Mouse (Mus musculus): ENCODE results near the gene Cit. TPM values are rescaled to one million over a fixed set of nuclear protein-coding genes. Genes with fewer than 3 reads are reported as not detected.

Gene Cit
- polyA plus RNA-seq, 1 experiment from 2014 or later, result 34.1 TPM

DNA sequence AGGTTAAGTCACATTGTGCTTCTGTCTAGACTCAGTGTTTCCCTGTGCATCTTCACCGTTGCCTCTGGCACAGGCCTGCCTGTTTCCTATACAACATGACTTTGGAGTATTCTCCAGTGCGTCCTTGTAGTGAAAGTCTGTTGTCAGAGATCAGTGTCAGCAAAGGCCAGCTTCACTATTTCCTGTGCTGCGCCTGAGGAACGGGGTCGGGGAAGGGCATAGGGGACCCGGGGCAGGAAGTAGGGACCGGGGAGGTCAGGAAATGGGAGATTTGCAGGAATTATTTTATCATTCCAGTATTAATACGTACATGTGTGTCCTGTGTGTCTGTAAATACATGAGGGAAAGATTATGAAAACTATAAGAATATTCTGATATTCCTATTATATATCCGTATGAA is 37.1 kb downstream of the Cit start:
- Histone ChIP-seq H3K4me3 (ENCODE audit: low read depth, low read length) (no peak overlapping the region), H3K9ac (ENCODE audit: low read depth, low read length) (no peak overlapping the region), H3K9me3 (replicated peaks; ENCODE audit: control insufficient read depth, low read length) (no peaks in the 10 kb centered on the region), H3K27me3 (ENCODE audit: control insufficient read depth, insufficient read depth, low read depth, low read length) (no peaks in the 10 kb centered on the region), H3K27ac (ENCODE audit: low read length) (no peak overlapping the region), H3K4me1 (ENCODE audit: control insufficient read depth, low read depth, low read length) (no peaks in the 10 kb centered on the region; the same call in 1 of the 2 replicates), H3K4me2 (ENCODE audit: low read depth, low read length) (no peak overlapping the region), H3K36me3 (ENCODE audit: control insufficient read depth, insufficient read depth) (peaks cover 26% of the 10 kb centered on the region)
- peak; percentile 16; the same call in 1 of the 2 replicates for ATAC-seq (ENCODE audit: low read depth)
- 75% methylated on average over 9 of the region's 9 CpGs for WGBS (ENCODE audit: insufficient replicate concordance)

DNA sequence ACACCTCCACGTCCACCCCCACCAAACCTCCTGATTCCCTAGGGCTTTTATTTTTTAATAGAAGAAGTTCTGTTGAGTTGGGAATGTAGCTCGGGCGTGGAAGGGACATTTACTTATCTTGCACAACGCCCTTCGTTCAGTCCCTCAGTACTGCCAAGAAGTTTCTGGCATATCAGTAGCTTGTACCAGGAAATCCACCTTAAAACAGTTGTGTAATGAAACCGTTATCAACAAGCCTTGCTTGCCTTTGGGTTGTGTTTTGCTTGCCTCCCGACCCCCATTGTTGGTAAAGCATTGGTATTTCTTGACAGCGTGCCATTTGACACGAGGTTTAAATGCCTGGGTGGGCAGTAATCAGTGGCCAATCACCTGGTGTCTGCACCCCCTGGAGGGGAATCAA is 39.4 kb downstream of the Cit start:
- Histone ChIP-seq H3K9me3 (replicated peaks; ENCODE audit: control insufficient read depth, low read length) (no peaks in the 10 kb centered on the region), H3K27ac (ENCODE audit: low read length) (no peak overlapping the region), H3K4me1 (ENCODE audit: control insufficient read depth, low read depth, low read length) (no peaks in the 10 kb centered on the region; the same call in 1 of the 2 replicates), H3K4me2 (ENCODE audit: low read depth, low read length) (no peak overlapping the region), H3K36me3 (ENCODE audit: control insufficient read depth, insufficient read depth) (peaks cover 28% of the 10 kb centered on the region), H3K27me3 (ENCODE audit: control insufficient read depth, insufficient read depth, low read depth, low read length) (no peaks in the 10 kb centered on the region), H3K4me3 (ENCODE audit: low read depth, low read length) (no peak overlapping the region), H3K9ac (ENCODE audit: low read depth, low read length) (no peak overlapping the region)
- ATAC-seq (ENCODE audit: low read depth), result 0 out of 2 replicates have a peak, but pooled peaks have one; percentile 51
- WGBS (ENCODE audit: insufficient replicate concordance), result 44% methylated on average over 9 of the region's 9 CpGs

DNA sequence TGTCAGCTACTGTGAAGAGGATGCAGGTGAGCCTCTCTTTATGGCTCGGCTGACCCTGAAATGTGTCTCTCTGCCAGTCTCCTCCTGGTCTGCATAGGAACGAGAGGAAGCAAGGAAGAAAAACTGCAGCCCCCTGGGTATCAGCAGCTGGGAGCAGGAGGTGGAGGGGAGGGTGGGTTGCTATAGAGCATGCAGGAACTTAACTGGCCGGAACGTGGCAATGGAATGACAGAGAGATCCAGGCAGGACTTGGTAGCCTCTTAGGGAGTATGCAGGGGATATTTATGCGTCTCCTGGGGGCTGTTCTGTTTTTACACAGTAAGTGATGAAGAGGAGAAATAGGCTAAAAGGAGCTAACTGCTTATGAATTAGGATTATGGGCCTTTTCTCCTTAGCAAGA is 48.7 kb downstream of the Cit start:
- Histone ChIP-seq H3K4me1 (ENCODE audit: control insufficient read depth, low read depth, low read length) (no peaks in the 10 kb centered on the region), H3K27ac (ENCODE audit: low read length) (no peak overlapping the region), H3K27me3 (ENCODE audit: control insufficient read depth, insufficient read depth, low read depth, low read length) (no peaks in the 10 kb centered on the region), H3K9me3 (replicated peaks; ENCODE audit: control insufficient read depth, low read length) (no peaks in the 10 kb centered on the region), H3K36me3 (ENCODE audit: control insufficient read depth, insufficient read depth) (peaks cover 23% of the 10 kb centered on the region), H3K4me3 (ENCODE audit: low read depth, low read length) (no peak overlapping the region), H3K9ac (ENCODE audit: low read depth, low read length) (no peak overlapping the region), H3K4me2 (ENCODE audit: low read depth, low read length) (no peak overlapping the region)
- 84% methylated on average over 5 of the region's 5 CpGs for WGBS (ENCODE audit: insufficient replicate concordance)
- ATAC-seq (ENCODE audit: low read depth), result no peak

- no peak overlapping the region for H3K27ac ChIP-seq (ENCODE audit: low read length)
- no peak overlapping the region for H3K4me2 ChIP-seq (ENCODE audit: low read depth, low read length)
- WGBS (ENCODE audit: insufficient replicate concordance), result 47% methylated on average over 9 of the region's 9 CpGs
- ATAC-seq (ENCODE audit: low read depth), result 0 out of 2 replicates have a peak, but pooled peaks have one; percentile 13
- H3K9ac ChIP-seq (ENCODE audit: low read depth, low read length), result no peak overlapping the region
- H3K4me3 ChIP-seq (ENCODE audit: low read depth, low read length), result no peak overlapping the region
- no peaks in the 10 kb centered on the region for H3K4me1 ChIP-seq (ENCODE audit: control insufficient read depth, low read depth, low read length)
- no peaks in the 10 kb centered on the region for H3K27me3 ChIP-seq (ENCODE audit: control insufficient read depth, insufficient read depth, low read depth, low read length)
- H3K36me3 ChIP-seq (ENCODE audit: control insufficient read depth, insufficient read depth), result peaks cover 7% of the 10 kb centered on the region; the same call in 1 of the 2 replicates
- H3K9me3 ChIP-seq (replicated peaks; ENCODE audit: control insufficient read depth, low read length), result no peaks in the 10 kb centered on the region
Measured at GRCm38 (mm10) chr5:115897036-115897435, 52.0 kb downstream of the Cit start.

GRCm38 (mm10) chr5:115907037-115908009 is 62.2 kb downstream of the Cit start:
- 50% methylated on average over 38 of the region's 38 CpGs for WGBS (ENCODE audit: insufficient replicate concordance)
- Histone ChIP-seq H3K4me3 (ENCODE audit: low read depth, low read length) (peak overlapping the region; percentile 42), H3K4me2 (ENCODE audit: low read depth, low read length) (peak overlapping the region; percentile 52), H3K9ac (ENCODE audit: low read depth, low read length) (peak overlapping the region; percentile 7; the same call in 1 of the 2 replicates), H3K36me3 (ENCODE audit: control insufficient read depth, insufficient read depth) (no peaks in the 10 kb centered on the region), H3K27me3 (ENCODE audit: control insufficient read depth, insufficient read depth, low read depth, low read length) (no peaks in the 10 kb centered on the region), H3K27ac (ENCODE audit: low read length) (no peak overlapping the region), H3K9me3 (replicated peaks; ENCODE audit: control insufficient read depth, low read length) (no peaks in the 10 kb centered on the region), H3K4me1 (ENCODE audit: control insufficient read depth, low read depth, low read length) (no peaks in the 10 kb centered on the region; the same call in 1 of the 2 replicates)
- ATAC-seq (ENCODE audit: low read depth), result peak; percentile 56

- no peaks in the 10 kb centered on the region for H3K27me3 ChIP-seq (ENCODE audit: control insufficient read depth, insufficient read depth, low read depth, low read length)
- no peak overlapping the region for H3K9ac ChIP-seq (ENCODE audit: low read depth, low read length)
- no peak for ATAC-seq (ENCODE audit: low read depth)
- H3K4me2 ChIP-seq (ENCODE audit: low read depth, low read length), result peak overlapping the region; percentile 52
- H3K4me1 ChIP-seq (ENCODE audit: control insufficient read depth, low read depth, low read length), result no peaks in the 10 kb centered on the region; the same call in 1 of the 2 replicates
- 60% methylated on average over 10 of the region's 10 CpGs for WGBS (ENCODE audit: insufficient replicate concordance)
- H3K4me3 ChIP-seq (ENCODE audit: low read depth, low read length), result peak overlapping the region; percentile 33
- no peaks in the 10 kb centered on the region for H3K36me3 ChIP-seq (ENCODE audit: control insufficient read depth, insufficient read depth)
- no peak overlapping the region for H3K27ac ChIP-seq (ENCODE audit: low read length)
- H3K9me3 ChIP-seq (replicated peaks; ENCODE audit: control insufficient read depth, low read length), result no peaks in the 10 kb centered on the region
Measured at GRCm38 (mm10) chr5:115908251-115908650, 63.2 kb downstream of the Cit start.

GRCm38 (mm10) chr5:115908699-115909098 is 63.6 kb downstream of the Cit start:
- H3K4me2 ChIP-seq (ENCODE audit: low read depth, low read length), result peak overlapping the region; percentile 52
- no peaks in the 10 kb centered on the region for H3K27me3 ChIP-seq (ENCODE audit: control insufficient read depth, insufficient read depth, low read depth, low read length)
- H3K4me1 ChIP-seq (ENCODE audit: control insufficient read depth, low read depth, low read length), result no peaks in the 10 kb centered on the region; the same call in 1 of the 2 replicates
- no peak overlapping the region for H3K9ac ChIP-seq (ENCODE audit: low read depth, low read length)
- peak overlapping the region; percentile 33 for H3K4me3 ChIP-seq (ENCODE audit: low read depth, low read length)
- no peak for ATAC-seq (ENCODE audit: low read depth)
- 77% methylated on average over 12 of the region's 12 CpGs for WGBS (ENCODE audit: insufficient replicate concordance)
- H3K9me3 ChIP-seq (replicated peaks; ENCODE audit: control insufficient read depth, low read length), result no peaks in the 10 kb centered on the region
- no peak overlapping the region for H3K27ac ChIP-seq (ENCODE audit: low read length)
- no peaks in the 10 kb centered on the region for H3K36me3 ChIP-seq (ENCODE audit: control insufficient read depth, insufficient read depth)

GRCm38 (mm10) chr5:115909106-115909505 is 64.0 kb downstream of the Cit start:
- Histone ChIP-seq H3K4me2 (ENCODE audit: low read depth, low read length) (peak overlapping the region; percentile 52; the same call in 1 of the 2 replicates), H3K27me3 (ENCODE audit: control insufficient read depth, insufficient read depth, low read depth, low read length) (no peaks in the 10 kb centered on the region), H3K4me3 (ENCODE audit: low read depth, low read length) (no peak overlapping the region), H3K4me1 (ENCODE audit: control insufficient read depth, low read depth, low read length) (no peaks in the 10 kb centered on the region; the same call in 1 of the 2 replicates), H3K9me3 (replicated peaks; ENCODE audit: control insufficient read depth, low read length) (no peaks in the 10 kb centered on the region), H3K36me3 (ENCODE audit: control insufficient read depth, insufficient read depth) (no peaks in the 10 kb centered on the region), H3K27ac (ENCODE audit: low read length) (no peak overlapping the region), H3K9ac (ENCODE audit: low read depth, low read length) (no peak overlapping the region)
- 67% methylated on average over 11 of the region's 11 CpGs for WGBS (ENCODE audit: insufficient replicate concordance)
- no peak for ATAC-seq (ENCODE audit: low read depth)

DNA sequence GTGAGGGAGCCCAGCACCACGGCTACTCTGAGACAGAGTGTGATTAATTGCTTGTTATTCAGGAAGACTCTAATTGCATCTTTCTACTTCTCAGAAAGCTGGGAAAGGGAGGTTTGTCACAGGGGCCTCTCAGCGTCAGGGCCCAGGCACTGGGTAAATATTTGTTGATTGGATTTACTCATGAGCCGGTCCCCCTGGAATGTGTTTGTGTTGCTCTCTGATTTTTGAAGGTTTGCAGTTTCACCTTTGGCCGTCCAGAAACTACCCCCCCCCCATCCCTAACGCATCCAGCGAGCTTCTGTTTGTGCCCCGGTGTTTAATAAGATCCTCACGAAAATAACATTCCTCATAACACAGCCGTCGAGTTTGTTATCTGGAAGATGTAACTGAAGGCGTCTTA is 65.4 kb downstream of the Cit start:
- 66% methylated on average over 11 of the region's 11 CpGs for WGBS (ENCODE audit: insufficient replicate concordance)
- no peaks in the 10 kb centered on the region; the same call in 1 of the 2 replicates for H3K4me1 ChIP-seq (ENCODE audit: control insufficient read depth, low read depth, low read length)
- H3K4me2 ChIP-seq (ENCODE audit: low read depth, low read length), result no peak overlapping the region
- H3K36me3 ChIP-seq (ENCODE audit: control insufficient read depth, insufficient read depth), result no peaks in the 10 kb centered on the region
- H3K27me3 ChIP-seq (ENCODE audit: control insufficient read depth, insufficient read depth, low read depth, low read length), result no peaks in the 10 kb centered on the region
- H3K4me3 ChIP-seq (ENCODE audit: low read depth, low read length), result no peak overlapping the region
- H3K27ac ChIP-seq (ENCODE audit: low read length), result peak overlapping the region; percentile 52; the same call in 1 of the 2 replicates
- no peaks in the 10 kb centered on the region for H3K9me3 ChIP-seq (replicated peaks; ENCODE audit: control insufficient read depth, low read length)
- ATAC-seq (ENCODE audit: low read depth), result peak; percentile 63
- no peak overlapping the region; the same call in 1 of the 2 replicates for H3K9ac ChIP-seq (ENCODE audit: low read depth, low read length)

Data from liver, embryonic 16.5 days (tissue).